Mouse (Mus musculus) cerebellum, postnatal 36 days (tissue): ENCODE results near the gene 2210016L21Rik.

ENCODE experiments used
- DNase-seq, 2 experiments: peaks; one replicate each; pipeline ENCODE4 v3.0.0; 2021 to 2022; ENCODE audit warnings: mixed read lengths in 2 of 2

2210016L21Rik gene

DNA sequence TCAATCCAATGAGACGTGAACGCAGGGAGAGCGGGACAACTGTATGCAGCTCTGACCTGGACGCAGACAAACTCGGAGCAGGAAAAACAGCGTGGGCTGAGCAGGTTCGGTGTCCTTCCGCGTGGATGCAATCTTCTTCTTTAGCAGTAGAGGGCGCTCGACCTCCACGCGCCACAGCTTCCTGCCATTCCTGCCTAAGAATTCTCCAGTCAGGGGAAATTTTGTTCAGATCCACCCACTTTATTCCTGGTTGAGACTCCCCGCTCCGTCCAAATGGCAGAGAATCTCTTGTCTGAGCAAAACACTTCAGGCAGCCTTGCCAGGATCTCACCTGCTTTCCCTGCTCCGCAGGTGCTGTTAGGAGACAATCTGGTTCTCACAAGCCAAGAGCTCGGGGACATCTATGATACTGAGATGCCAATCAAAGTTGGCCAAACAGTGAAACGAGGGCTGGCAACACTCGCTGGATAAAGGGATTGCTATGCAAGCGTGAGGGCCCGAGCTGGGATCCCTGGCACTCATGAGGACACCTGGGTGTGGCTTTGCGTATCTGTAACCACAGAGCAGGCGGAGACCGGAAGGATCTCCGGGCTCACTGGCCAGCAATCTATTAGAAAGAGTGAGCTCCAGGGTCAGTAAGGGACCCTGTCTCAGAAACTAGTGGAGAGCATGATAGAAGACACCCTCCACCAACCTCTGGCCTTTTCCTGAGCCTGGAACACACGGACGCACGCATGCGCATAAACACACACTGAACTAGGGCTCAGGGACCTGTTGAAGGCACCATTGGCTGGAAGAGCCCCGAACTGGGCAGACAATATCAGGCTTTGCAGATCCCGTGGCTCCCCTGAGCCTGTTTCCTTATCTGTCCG is 37.5 kb downstream of the 2210016L21Rik start:
- peak; percentile 76 to 85 for DNase-seq

DNA sequence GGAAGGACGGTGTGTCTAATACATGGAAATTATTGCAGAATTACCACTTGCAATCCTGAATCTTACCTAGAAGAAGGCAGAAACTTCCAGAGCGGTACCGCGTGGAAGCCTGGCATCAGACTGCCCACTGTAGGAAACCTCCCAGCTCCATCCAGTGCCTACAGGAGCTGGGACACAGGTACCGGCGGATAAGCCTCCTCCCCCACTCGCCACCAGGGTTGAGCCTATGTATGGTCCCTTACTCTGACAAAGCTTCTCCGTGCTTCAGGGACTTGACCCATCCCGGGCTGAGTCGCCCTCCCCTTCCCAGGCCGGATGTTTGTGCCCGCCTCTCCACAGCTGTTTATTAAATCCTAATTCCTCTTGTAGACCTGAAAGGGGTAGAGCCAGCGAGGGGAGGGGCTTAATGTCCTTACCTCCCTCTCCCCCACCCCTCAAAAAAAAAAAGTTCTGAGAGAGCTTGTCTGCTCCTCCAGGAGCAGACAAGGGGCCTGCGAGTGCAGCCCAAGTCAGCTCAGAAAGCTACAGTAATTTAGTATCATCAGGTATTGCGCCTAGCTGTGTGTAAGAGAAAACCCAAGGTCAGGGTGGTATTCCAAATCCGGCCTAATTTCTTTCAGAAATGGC is 38.3 kb downstream of the 2210016L21Rik start:
- DNase-seq: no peak

DNA sequence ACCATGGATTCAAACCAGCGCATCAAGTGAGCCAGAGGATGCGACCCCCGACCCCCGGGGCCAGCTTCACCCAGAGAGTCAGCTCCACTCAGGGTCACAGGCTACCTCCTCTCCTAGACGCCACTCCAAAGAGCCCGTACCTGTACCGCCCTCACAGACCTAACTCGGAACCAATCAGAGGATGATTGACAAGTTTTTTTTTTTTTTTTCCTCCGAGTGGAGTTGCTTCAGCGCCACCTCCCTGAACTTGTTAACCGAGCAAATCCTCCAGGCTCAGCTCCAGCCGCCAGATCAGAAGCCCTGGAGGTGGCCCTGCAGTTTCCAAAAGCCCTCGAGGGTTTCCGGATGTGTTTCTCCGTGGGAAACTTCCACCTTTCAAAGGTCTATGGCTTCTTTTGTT is 40.0 kb downstream of the 2210016L21Rik start:
- no peak for DNase-seq

- no peak for DNase-seq
Measured at GRCm38 (mm10) chr5:114985074-114985473, 43.1 kb downstream of the 2210016L21Rik start.

- no peak for DNase-seq
Measured at GRCm38 (mm10) chr5:114996447-114996846, 54.5 kb downstream of the 2210016L21Rik start.

GRCm38 (mm10) chr5:114997327-114997726 is 55.4 kb downstream of the 2210016L21Rik start:
- no peak for DNase-seq
